ENCODE assay signal across 28 mouse cellular contexts in genomic region chr9:77416486-77416885, GRCm38 (mm10).
"Had no signal": no experiment of that assay in that cellular context is flagged by ENCODE, and none has a peak within 500 bp of the region (broad histone marks: within the 10 kb centered on the region; RNA-seq: fewer than 3 reads in every experiment).

No protein-coding gene starts in this region.

- H3K9ac ChIP-seq: embryonic facial prominence, embryonic 12.5 days; embryonic facial prominence, embryonic 13.5 days; embryonic facial prominence, embryonic 15.5 days; forebrain, embryonic 12.5 days; forebrain, embryonic 13.5 days; forebrain, embryonic 15.5 days; forebrain, postnatal 0 days had no signal

- DNase-seq: cerebellum, adult 2 months; cerebellum, adult 8-10 months; cerebellum, adult 9-10 months; cerebellum, adult 9-11 months; cerebellum, postnatal 10 days; cerebellum, postnatal 14 days; cerebellum, postnatal 25 days; cerebellum, postnatal 36 days; embryo, embryonic 11 days; forebrain, postnatal 0 days; gastrocnemius, adult 2 months; gastrocnemius, postnatal 10 days; gastrocnemius, postnatal 14 days; gastrocnemius, postnatal 25 days; gastrocnemius, postnatal 36 days; heart, adult 18-20 months; heart, adult 2 months had no signal

- H3K36me3 ChIP-seq: embryonic facial prominence, embryonic 10.5 days; embryonic facial prominence, embryonic 12.5 days; embryonic facial prominence, embryonic 13.5 days; embryonic facial prominence, embryonic 15.5 days; forebrain, embryonic 10.5 days; forebrain, embryonic 12.5 days; forebrain, embryonic 15.5 days had no signal

- H3K4me3 ChIP-seq: embryonic facial prominence, embryonic 10.5 days; embryonic facial prominence, embryonic 12.5 days; embryonic facial prominence, embryonic 13.5 days; embryonic facial prominence, embryonic 15.5 days; erythroblast, embryonic 14.5 days; forebrain, embryonic 10.5 days; forebrain, embryonic 12.5 days; forebrain, embryonic 13.5 days; forebrain, embryonic 15.5 days; gastrocnemius, adult 2 months; heart, adult 2 months had no signal

- H3K4me1 ChIP-seq: embryonic facial prominence, embryonic 12.5 days; embryonic facial prominence, embryonic 13.5 days; forebrain, embryonic 12.5 days; forebrain, embryonic 15.5 days had no signal

- ATAC-seq: forebrain, embryonic 13.5 days; forebrain, embryonic 14.5 days; forebrain, embryonic 15.5 days; forebrain, embryonic 16.5 days; forebrain, postnatal 0 days had no signal

- H3K9me3 ChIP-seq: embryonic facial prominence, embryonic 10.5 days; embryonic facial prominence, embryonic 12.5 days; embryonic facial prominence, embryonic 13.5 days; embryonic facial prominence, embryonic 15.5 days; forebrain, embryonic 10.5 days; forebrain, embryonic 12.5 days; forebrain, embryonic 13.5 days; forebrain, embryonic 15.5 days had no signal

- H3K4me2 ChIP-seq: embryonic facial prominence, embryonic 12.5 days; embryonic facial prominence, embryonic 13.5 days; embryonic facial prominence, embryonic 15.5 days; forebrain, embryonic 12.5 days; forebrain, embryonic 13.5 days; forebrain, embryonic 15.5 days had no signal

- H3K27me3 ChIP-seq: embryonic facial prominence, embryonic 12.5 days; embryonic facial prominence, embryonic 13.5 days; embryonic facial prominence, embryonic 15.5 days; forebrain, embryonic 12.5 days; forebrain, embryonic 13.5 days; forebrain, embryonic 15.5 days had no signal

- H3K27ac ChIP-seq: embryonic facial prominence, embryonic 10.5 days; embryonic facial prominence, embryonic 12.5 days; embryonic facial prominence, embryonic 13.5 days; embryonic facial prominence, embryonic 15.5 days; forebrain, embryonic 10.5 days; forebrain, embryonic 12.5 days; forebrain, embryonic 13.5 days; forebrain, embryonic 15.5 days; gastrocnemius, adult 2 months; heart, adult 2 months had no signal
